Mouse (Mus musculus): ENCODE measurements around the gene Rapgef6.

DNA sequence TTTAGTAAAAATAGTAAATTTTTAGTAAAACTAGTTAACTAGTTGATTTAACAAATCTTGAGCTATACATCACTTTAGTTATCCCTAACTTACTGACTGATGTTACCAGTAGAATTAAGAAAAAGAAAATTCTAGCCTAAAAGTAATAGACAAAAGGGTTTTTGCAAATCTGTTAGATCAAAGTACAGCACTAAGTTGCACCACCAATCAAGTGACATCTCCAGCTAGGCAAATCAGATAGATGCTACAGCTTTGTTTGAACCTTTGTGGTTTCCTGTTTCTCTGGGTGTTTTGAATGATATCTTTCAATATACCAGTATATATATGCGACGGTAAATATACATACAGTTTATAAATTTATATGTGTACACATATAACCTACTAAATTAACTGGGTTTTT, 99.1 kb downstream of the Rapgef6 start:
- no peak for TF ChIP-seq POLR2A (IDR thresholded peaks at IDR 0.05; ENCODE audit: insufficient read depth, low read depth, low read length)
- TF ChIP-seq CTCF (IDR thresholded peaks at IDR 0.05), result no peak
- TF ChIP-seq EP300 (IDR thresholded peaks at IDR 0.05; ENCODE audit: insufficient read depth, low read depth, low read length), result no peak

All from heart, adult 2 months (tissue).